Mouse (Mus musculus): ENCODE measurements around the gene Ncam1. TPM values are rescaled to one million over a fixed set of nuclear protein-coding genes. Genes with fewer than 3 reads are reported as not detected.

The Ncam1 gene
- polyA plus RNA-seq, 1 experiment from 2014 or later, result 25.2 TPM

- Histone ChIP-seq H3K4me1 (replicated peaks; ENCODE audit: control insufficient read depth, insufficient read depth, low read length) (peaks cover 2% of the 10 kb centered on the region), H3K27me3 (ENCODE audit: control insufficient read depth, insufficient read depth, low read depth, low read length) (no peaks in the 10 kb centered on the region), H3K4me3 (ENCODE audit: low read length) (peak overlapping the region; percentile 74), H3K9me3 (ENCODE audit: control insufficient read depth, low read length) (no peaks in the 10 kb centered on the region), H3K27ac (ENCODE audit: low read length) (no peak overlapping the region; the same call in 1 of the 2 replicates), H3K9ac (ENCODE audit: low read length) (peak overlapping the region; percentile 63), H3K4me2 (ENCODE audit: low read depth, low read length) (peak overlapping the region; percentile 87), H3K36me3 (ENCODE audit: control insufficient read depth, insufficient read depth, low read length) (no peaks in the 10 kb centered on the region)
- ATAC-seq (ENCODE audit: low read depth), result peak; percentile 60
- 3% methylated on average over 21 of the region's 21 CpGs for WGBS
Observed at GRCm38 (mm10) chr9:49485250-49485891, 313.4 kb downstream of the Ncam1 start.

- ATAC-seq (ENCODE audit: low read depth), result no peak
- no peak overlapping the region for H3K4me2 ChIP-seq (ENCODE audit: low read depth, low read length)
- WGBS, result 38% methylated on average over 10 of the region's 10 CpGs
Observed at GRCm38 (mm10) chr9:49483316-49483715, 315.4 kb downstream of the Ncam1 start.

GRCm38 (mm10) chr9:49472126-49472525 is 326.6 kb downstream of the Ncam1 start:
- H3K36me3 ChIP-seq (ENCODE audit: control insufficient read depth, insufficient read depth, low read length), result no peaks in the 10 kb centered on the region
- H3K27ac ChIP-seq (ENCODE audit: low read length), result no peak overlapping the region
- no peak for ATAC-seq (ENCODE audit: low read depth)
- no peaks in the 10 kb centered on the region; the same call in 1 of the 2 replicates for H3K9me3 ChIP-seq (ENCODE audit: control insufficient read depth, low read length)
- no peaks in the 10 kb centered on the region for H3K4me1 ChIP-seq (replicated peaks; ENCODE audit: control insufficient read depth, insufficient read depth, low read length)
- 70% methylated on average over 11 of the region's 11 CpGs for WGBS
- H3K27me3 ChIP-seq (ENCODE audit: control insufficient read depth, insufficient read depth, low read depth, low read length), result no peaks in the 10 kb centered on the region
- no peak overlapping the region for H3K4me2 ChIP-seq (ENCODE audit: low read depth, low read length)
- H3K4me3 ChIP-seq (ENCODE audit: low read length), result no peak overlapping the region
- no peak overlapping the region for H3K9ac ChIP-seq (ENCODE audit: low read length)

More at GRCm38 (mm10) chr9:49483316-49483715, 315.4 kb downstream of the Ncam1 start:
- no peak overlapping the region for H3K9ac ChIP-seq (ENCODE audit: low read length)
- no peak overlapping the region for H3K27ac ChIP-seq (ENCODE audit: low read length)
- peaks cover 2% of the 10 kb centered on the region for H3K4me1 ChIP-seq (replicated peaks; ENCODE audit: control insufficient read depth, insufficient read depth, low read length)
- no peak overlapping the region for H3K4me3 ChIP-seq (ENCODE audit: low read length)
- no peaks in the 10 kb centered on the region for H3K27me3 ChIP-seq (ENCODE audit: control insufficient read depth, insufficient read depth, low read depth, low read length)
- no peaks in the 10 kb centered on the region for H3K9me3 ChIP-seq (ENCODE audit: control insufficient read depth, low read length)
- no peaks in the 10 kb centered on the region for H3K36me3 ChIP-seq (ENCODE audit: control insufficient read depth, insufficient read depth, low read length)

GRCm38 (mm10) chr9:49470946-49471345 is 327.8 kb downstream of the Ncam1 start:
- H3K4me3 ChIP-seq (ENCODE audit: low read length), result no peak overlapping the region
- 70% methylated on average over 6 of the region's 6 CpGs for WGBS

GRCm38 (mm10) chr9:49470006-49470405 is 328.7 kb downstream of the Ncam1 start:
- H3K27ac ChIP-seq (ENCODE audit: low read length), result no peak overlapping the region
- H3K4me2 ChIP-seq (ENCODE audit: low read depth, low read length), result no peak overlapping the region
- 90% methylated on average over 19 of the region's 19 CpGs for WGBS
- H3K4me3 ChIP-seq (ENCODE audit: low read length), result no peak overlapping the region
- H3K4me1 ChIP-seq (replicated peaks; ENCODE audit: control insufficient read depth, insufficient read depth, low read length), result no peaks in the 10 kb centered on the region
- no peaks in the 10 kb centered on the region for H3K36me3 ChIP-seq (ENCODE audit: control insufficient read depth, insufficient read depth, low read length)
- no peaks in the 10 kb centered on the region for H3K9me3 ChIP-seq (ENCODE audit: control insufficient read depth, low read length)
- no peaks in the 10 kb centered on the region for H3K27me3 ChIP-seq (ENCODE audit: control insufficient read depth, insufficient read depth, low read depth, low read length)
- no peak for ATAC-seq (ENCODE audit: low read depth)
- no peak overlapping the region for H3K9ac ChIP-seq (ENCODE audit: low read length)

More at GRCm38 (mm10) chr9:49470946-49471345, 327.8 kb downstream of the Ncam1 start:
- no peak overlapping the region for H3K27ac ChIP-seq (ENCODE audit: low read length)
- H3K4me1 ChIP-seq (replicated peaks; ENCODE audit: control insufficient read depth, insufficient read depth, low read length), result no peaks in the 10 kb centered on the region
- H3K9ac ChIP-seq (ENCODE audit: low read length), result no peak overlapping the region
- no peak overlapping the region for H3K4me2 ChIP-seq (ENCODE audit: low read depth, low read length)
- no peaks in the 10 kb centered on the region for H3K36me3 ChIP-seq (ENCODE audit: control insufficient read depth, insufficient read depth, low read length)
- no peak for ATAC-seq (ENCODE audit: low read depth)
- H3K9me3 ChIP-seq (ENCODE audit: control insufficient read depth, low read length), result no peaks in the 10 kb centered on the region; the same call in 1 of the 2 replicates
- no peaks in the 10 kb centered on the region for H3K27me3 ChIP-seq (ENCODE audit: control insufficient read depth, insufficient read depth, low read depth, low read length)

GRCm38 (mm10) chr9:49456136-49456535 is 342.6 kb downstream of the Ncam1 start:
- Histone ChIP-seq H3K27me3 (ENCODE audit: control insufficient read depth, insufficient read depth, low read depth, low read length) (no peaks in the 10 kb centered on the region), H3K4me1 (replicated peaks; ENCODE audit: control insufficient read depth, insufficient read depth, low read length) (no peaks in the 10 kb centered on the region), H3K27ac (ENCODE audit: low read length) (no peak overlapping the region), H3K4me2 (ENCODE audit: low read depth, low read length) (no peak overlapping the region), H3K9me3 (ENCODE audit: control insufficient read depth, low read length) (no peaks in the 10 kb centered on the region), H3K4me3 (ENCODE audit: low read length) (no peak overlapping the region), H3K9ac (ENCODE audit: low read length) (no peak overlapping the region), H3K36me3 (ENCODE audit: control insufficient read depth, insufficient read depth, low read length) (no peaks in the 10 kb centered on the region)
- 92% methylated on average over 3 of the region's 3 CpGs for WGBS
- no peak for ATAC-seq (ENCODE audit: low read depth)

- H3K9ac ChIP-seq (ENCODE audit: low read length), result no peak overlapping the region
- H3K27ac ChIP-seq (ENCODE audit: low read length), result no peak overlapping the region
- ATAC-seq (ENCODE audit: low read depth), result no peak
- no peaks in the 10 kb centered on the region for H3K27me3 ChIP-seq (ENCODE audit: control insufficient read depth, insufficient read depth, low read depth, low read length)
- H3K4me2 ChIP-seq (ENCODE audit: low read depth, low read length), result no peak overlapping the region
- WGBS, result 87% methylated on average over 1 of the region's 1 CpGs
- no peak overlapping the region for H3K4me3 ChIP-seq (ENCODE audit: low read length)
- H3K4me1 ChIP-seq (replicated peaks; ENCODE audit: control insufficient read depth, insufficient read depth, low read length), result no peaks in the 10 kb centered on the region
- no peaks in the 10 kb centered on the region for H3K36me3 ChIP-seq (ENCODE audit: control insufficient read depth, insufficient read depth, low read length)
- H3K9me3 ChIP-seq (ENCODE audit: control insufficient read depth, low read length), result no peaks in the 10 kb centered on the region
Observed at GRCm38 (mm10) chr9:49452396-49452795, 346.3 kb downstream of the Ncam1 start.

All from lung, embryonic 16.5 days (tissue).